Mouse (Mus musculus): ENCODE data around the gene Utp4.

- TF ChIP-seq POLR2A (IDR thresholded peaks at IDR 0.05; ENCODE audit: insufficient read depth, low read depth, low read length) (no peak), CTCF (IDR thresholded peaks at IDR 0.05) (no peak)
Measured at GRCm38 (mm10) chr8:106920395-106920741, 26.9 kb downstream of the Utp4 start.

All from heart, adult 2 months (tissue).